Mouse (Mus musculus) MN1 (cell line): ENCODE measurements around the gene Pigq.
A peak's percentile ranks its signal among the peaks of the same experiment; 100 is the strongest.

ENCODE experiments used
- DNase-seq: peaks from one replicate; pipeline ENCODE4 v3.0.0-alpha.2; 2016; ENCODE audit warnings: low spot score

The Pigq gene

DNA sequence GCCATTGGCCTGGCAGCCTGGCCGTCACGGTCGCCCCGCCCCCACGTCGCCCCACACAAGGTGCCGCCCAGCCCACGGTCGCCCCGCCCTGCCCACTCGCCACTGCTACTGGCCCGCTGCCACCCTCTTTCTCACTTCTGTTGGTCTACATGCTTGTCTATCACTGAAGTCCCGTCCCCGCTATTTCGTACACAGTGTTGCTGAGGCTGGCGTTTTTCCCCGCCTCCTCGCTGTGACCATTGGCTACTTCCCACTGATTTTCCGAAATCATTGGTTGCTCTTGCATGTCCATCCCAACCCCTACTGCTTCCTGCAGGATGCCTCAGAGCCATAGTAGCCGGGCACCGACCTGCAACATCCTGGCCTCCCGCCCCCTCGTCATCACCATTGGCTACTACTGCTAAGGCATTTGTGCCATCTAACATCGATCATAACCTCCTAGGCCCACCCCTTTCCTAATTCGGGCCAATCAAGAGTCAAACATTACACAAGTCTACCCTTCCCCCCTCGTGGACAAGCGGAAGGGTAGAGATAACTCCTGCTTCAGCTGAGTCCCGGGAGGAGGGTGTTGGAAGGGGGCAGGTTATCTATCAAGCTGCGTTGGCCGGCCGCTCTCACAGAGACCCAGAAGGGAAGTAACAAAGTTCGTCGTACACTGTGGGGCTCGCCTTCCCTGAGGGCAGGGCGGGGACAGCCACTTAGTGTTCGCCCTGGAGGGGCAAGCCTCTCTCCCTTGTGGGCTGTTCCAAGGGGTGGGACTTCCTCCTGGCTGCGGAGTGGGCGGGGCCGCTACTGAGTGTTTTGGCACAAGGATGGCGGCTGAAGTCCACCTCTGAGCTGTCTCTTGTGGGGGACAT, 24.7 kb downstream of the Pigq start:
- DNase-seq: peak; percentile 98

DNA sequence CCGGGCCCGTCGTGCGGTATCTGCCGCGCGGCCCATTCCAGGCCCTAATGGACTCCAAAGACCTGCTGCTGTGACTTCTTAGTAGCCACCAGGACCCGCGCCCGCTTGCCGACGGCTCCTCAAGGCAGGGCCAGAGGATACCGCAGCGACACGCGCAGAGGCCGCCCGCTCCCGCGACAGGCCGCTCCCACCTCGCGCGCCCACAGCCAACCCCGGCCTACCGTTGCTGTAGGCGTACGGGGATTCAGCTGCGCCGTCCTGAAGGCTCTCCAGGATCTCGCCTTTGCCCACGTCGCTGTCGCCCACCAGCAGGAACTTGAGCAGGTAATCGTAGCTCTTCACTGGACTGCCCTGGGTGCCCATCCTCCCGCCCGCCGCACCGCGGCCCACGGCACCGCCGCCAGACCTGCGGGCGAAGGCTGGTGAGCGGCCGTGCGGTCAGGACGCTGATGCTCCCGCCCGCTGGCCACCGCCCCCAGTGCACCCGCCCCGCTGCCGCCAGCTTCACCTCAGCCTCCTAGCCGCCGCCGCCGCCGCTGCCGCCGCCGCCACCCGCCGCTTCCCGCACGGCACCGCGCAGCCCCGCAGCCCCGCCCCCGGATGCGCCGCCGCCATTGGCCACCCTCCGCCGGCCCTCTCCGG, 25.5 kb downstream of the Pigq start, which contains the start of gene Rab40c:
Gene Rab40c, minus strand, starts transcription at position 584 of the 642 bp plus-strand sequence.
- peak; percentile 59 for DNase-seq

DNA sequence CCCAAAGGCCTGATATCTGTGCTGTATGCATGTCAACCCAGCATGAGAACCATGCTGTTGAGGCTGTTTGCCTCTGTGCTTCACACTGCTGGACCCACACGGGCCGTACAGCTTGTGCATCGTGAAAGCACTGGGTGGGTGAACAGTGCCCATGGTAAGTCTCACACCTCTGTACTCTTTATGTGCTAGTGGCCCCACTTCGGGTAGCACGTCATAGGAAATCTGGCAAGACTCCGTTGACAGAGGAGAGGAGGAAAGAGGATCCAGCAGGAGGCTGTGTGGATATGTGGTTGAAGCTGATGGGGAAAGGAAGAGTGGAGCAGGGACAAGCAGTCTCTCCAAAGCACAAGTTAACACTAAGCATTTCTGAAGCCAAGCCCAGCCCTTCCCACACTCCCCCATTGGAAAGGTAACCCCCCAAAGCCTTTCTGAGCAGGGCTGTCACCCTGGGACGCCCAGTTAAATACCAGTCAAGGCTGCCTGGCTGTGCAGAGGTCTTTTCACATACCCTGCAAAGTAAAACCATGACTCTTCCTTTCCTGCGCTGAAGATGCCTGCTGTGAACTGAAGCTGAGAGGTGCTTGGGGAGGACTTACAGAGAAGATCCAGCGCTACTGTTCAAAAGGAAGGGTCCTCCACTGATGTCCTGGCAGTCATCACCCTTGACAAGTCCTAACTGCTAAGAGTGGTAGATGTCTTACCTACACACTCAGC, 26.5 kb downstream of the Pigq start:
- no peak for DNase-seq

DNA sequence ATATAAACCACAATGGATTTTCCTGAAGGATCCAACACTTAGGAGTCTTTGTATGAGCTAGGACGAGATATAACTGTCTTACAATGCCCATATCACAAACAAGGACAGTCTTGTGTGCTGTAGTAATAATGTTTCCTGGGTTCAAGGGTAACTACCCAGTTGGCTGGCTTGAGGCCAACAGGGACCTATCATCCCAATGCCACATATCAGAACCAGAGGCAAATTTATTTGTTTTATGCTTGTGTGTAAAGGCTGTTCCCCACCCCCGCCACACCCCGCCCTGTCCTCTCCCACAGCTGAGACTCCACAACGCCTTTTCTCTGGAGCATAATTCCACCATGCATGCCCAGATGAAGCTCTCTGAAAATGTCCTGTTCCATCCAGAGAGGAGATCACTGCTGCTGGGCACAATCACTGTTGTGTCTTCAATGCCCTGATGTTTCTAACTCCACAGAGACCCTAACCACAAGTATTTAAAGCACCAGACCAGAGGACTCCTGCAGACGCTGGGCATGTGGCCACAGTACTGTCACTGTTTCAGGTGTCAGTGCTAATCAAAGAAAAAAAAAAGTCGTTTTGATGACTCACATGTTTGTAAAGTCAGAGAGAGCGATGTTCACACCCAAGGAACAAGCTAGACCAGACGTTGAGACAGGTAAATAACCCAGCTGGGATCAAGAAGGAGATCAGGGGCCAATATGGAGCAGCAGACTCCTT, 27.6 kb downstream of the Pigq start:
- no peak for DNase-seq

DNA sequence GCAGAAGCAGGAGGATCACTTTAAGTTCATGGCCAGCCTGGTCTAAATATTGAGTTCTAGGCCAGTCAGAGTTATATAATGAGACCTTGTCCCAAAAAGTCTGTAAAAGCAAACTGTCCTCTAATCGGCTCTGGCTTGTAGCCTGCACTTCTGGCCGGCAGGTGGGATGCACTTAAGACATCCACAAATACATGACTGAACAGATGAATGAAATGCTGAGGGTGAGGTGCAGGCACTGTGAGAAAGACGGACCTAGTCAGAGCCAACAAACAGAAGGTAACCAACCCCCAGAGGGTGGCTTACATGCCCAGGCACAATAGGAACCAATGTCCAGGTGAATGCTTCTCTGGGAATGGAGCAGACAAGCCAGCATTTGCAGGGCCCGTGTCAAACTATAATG, 30.4 kb downstream of the Pigq start:
- no peak for DNase-seq

DNA sequence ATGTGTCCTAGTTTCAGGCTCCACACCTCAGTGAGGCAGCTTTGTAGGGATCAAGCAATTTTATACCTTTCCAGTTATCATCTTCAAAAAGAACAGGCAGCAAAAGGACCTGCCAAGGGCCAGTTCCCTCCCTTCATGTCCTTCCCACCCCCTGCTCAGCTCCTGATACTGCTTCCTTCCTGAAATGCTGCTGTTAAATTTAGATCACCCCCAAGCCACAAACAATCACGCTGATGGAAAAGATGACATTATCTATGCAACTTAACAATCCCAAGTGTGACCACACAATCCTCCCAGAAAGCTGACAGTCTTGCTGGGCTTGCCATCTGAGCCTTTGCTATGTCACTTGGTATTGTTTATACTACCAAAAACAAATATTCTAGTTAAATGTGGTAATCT, 30.9 kb downstream of the Pigq start:
- DNase-seq: no peak

DNA sequence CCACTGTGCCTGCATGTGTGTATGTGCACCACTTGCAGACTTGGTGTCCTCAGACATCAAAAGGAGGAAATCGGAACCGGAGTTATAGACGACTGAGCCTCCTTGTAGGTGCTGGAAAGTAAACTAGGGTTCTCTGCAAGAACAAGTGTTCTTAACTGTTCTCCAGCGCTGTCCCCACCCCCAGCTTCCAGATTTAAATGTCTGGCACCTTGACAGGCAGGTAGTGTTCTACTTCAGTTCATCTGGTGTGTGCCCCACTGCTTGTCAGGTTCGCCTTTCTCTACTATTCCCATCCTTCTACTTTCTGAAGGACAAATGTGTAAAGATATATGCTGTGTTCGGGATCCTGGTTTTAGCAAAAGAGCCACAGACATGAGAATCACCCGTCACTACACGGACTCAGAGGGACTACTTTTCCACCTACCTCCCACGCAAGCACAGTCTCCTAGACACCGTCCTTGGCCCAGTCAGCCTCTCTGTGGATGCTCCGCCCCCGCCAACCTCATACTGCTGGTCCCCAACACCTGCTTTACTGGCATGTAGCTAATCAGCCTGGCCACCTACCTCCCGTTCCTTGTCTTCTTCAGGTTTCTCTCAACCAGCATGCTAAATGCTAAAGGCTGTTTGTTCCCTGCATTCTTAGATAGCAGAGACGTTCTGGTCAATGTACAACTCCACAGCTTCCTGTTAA, 31.4 kb downstream of the Pigq start:
- DNase-seq: no peak

DNA sequence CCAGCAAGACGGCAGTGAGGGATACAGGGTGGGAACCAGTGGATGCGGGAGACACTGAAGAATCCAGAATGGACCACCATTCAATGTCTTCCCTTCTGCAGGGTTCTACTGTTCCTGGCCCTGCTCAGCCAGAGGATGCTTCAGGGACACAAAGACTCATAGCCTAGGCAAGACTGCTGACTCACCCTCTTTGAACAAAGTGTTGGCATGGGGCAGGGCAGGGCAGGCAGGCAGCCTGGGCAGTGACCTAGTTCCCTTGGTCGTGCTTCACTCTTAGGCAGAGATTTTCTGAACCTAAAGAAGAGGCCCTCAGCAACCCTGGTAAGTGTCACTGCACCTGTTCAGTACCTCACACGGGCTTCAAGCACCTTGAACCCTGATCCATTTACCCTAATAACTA, 32.9 kb downstream of the Pigq start:
- peak; percentile 49 for DNase-seq

DNA sequence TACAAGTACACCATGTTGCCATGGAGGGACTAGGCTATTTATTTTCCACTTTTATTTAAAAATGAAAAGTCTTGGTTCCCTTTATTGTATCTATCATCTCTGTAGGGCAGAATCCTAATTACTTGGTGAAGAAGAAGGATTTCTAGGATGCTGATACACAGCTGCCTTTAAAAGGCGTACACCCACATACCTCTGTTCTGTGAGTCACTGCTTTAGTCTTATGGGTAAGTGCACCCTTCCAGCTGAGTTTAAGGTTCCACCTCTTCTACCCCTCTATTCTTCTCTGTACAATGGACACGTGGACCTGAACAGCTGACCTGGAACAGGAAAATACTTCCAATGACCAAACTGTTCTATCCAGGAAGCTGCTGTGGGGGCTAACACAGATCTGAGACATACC, 37.1 kb downstream of the Pigq start:
- no peak for DNase-seq

DNA sequence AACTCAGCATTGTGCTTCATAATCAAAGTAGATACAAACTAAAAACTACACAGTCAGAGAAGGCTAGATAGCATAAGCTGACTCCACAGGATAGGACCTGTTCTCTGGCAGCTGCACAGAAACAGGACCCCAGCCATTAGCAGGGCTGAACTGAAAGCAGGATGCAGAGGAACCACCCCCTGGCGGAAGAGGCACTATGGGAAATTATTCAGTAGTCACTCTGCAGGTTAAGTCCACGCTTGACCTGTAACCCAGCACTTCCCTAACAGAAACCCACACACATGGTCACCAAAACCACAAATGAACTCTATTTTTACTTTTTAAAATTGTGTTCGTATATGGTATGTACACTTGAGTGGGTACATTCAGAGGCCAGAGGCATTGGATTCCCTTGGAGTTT, 41.7 kb downstream of the Pigq start:
- DNase-seq: no peak

DNA sequence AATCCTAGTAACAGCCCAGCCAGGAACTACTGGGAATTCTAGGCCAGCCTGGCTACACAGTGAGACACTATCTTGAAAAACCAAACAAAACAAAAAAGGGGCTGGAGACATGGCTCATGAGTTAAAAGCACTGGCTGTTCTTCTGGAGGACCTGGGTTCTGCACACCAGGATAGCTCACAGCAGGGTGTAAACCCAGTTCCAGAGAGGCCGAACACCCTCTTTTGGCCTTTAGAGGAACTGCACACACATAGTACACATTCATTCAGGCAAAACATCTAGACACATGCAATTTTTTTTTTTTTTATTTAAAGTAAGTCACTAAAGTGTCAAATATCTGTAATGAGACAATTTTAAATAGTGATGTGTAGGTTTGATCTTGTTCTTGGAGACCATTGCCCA, 44.5 kb downstream of the Pigq start:
- DNase-seq: no peak

DNA sequence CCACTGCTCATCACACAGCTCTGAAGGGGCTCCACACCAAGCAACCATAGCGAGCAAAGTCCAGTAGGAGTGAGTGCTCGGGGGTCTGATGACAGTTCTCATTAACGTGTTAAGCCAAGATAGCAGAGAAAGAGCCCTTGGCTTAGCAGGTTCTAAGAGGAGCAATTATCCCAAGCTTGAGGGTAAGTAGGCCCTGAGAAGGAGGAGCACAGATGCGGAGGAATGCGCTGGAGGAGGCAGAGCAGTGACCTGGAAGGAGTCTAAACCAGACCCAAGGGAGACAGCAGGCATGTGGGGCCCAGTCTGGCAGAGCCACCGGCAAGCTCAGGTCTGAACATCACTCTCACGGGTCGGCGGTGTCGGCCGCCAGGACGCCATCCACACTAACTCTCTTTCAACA, 48.8 kb downstream of the Pigq start:
- DNase-seq: no peak

DNA sequence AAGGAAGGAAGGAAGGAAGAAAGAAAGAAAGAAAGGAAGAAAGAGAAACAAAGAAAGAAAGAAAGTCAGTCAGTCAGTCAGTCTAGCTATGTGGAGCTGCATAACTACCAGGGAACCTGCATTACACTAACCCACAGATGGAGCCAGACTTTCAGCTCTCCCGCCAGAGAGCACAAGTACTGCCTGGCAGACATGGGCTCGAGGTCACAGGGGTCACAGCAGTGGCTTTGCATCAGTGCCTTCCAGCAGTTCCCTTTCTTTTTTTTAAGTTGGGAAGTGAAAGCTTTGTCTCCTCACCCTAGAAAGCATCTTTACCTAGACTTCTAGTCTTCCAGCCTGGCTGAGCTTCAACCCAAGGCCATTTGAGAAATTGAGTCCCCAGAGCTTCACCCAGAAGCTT, 49.3 kb downstream of the Pigq start:
- no peak for DNase-seq

DNA sequence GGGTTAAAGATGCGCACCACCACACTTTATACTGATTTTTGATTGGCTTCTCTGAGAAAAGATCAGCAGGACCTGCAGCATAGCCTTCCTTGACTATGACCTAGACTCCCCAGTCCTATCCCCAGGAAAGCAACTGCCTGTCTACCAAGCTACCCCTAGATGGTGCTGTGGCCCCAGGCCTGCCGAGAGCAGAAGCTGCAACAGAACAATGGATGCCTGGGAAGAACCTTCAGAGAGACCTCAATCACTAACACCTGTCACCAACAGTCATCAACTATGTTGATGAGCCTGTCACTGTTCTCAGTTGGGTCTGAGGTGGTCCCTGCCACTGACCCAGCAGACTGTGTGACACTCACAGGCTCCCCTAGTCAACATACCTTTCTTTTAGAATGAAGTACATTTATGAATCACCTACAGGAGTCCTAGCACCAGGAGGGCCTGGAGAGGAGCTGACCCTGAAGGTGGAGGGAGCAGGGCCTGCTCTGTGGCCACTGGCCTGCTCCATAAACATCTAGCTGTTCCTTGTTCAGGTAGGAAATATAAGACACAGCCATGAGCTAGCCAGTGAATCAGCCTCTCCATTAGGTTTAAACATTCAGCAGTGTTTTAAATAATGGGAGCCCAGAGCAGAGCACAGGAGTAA, 50.6 kb downstream of the Pigq start:
- DNase-seq: peak; percentile 77

DNA sequence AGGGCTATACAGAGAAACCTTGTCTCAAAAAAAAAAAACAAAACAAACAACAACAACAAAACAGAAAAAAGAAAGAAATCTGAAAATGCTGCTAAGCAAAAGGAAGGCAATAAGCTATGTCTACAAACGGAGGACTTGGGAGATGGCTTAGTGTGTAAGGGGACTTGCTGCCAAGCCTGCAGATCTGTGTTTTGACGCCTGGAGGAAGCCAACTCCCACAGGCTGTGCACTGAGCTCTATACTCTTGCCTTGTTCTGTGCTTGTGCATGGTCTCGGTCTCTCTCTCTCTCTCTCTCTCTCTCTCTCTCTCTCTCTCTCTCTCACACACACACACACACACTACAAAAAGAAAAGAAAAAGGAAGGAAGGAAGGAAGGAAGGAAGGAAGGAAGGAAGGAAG, 55.9 kb downstream of the Pigq start:
- DNase-seq: no peak

DNA sequence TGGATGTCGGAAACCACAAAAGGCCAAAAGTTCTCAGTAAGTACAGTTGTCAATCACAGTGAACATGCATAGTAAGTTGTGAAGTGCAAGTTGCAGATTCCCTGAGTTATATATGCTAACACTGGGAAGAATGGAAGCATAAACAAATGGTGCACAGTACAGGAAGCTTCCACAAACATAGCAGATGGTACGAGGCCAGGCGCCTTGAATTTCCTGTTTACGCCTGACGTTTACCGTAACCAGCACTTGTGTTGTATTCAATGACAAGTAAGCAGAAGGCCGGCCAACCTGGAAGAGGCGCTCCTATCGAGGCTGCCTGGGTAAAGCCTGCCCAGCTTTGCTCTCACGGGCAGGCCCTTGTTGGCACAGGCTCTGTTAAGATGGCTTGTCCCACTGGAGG, 57.3 kb downstream of the Pigq start:
- no peak for DNase-seq

DNA sequence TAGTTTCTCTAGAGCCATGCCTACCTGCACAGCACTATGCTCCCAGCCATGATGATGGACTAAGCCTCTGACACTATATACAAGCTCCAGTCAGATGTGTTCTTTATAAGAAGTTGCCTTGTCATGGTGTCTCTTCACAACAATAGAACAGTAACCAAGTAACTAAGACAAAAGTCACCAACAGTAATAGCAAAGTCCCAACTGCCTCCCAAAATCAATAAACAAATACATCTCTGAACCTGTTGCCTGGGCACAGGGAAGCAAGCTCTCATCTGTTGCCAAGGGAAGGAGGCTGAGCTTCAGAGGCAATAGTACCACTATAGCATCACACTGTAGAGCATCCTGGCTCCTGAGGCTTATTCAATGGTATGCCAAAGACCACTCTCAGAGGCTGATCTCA, 57.9 kb downstream of the Pigq start:
- DNase-seq: no peak

DNA sequence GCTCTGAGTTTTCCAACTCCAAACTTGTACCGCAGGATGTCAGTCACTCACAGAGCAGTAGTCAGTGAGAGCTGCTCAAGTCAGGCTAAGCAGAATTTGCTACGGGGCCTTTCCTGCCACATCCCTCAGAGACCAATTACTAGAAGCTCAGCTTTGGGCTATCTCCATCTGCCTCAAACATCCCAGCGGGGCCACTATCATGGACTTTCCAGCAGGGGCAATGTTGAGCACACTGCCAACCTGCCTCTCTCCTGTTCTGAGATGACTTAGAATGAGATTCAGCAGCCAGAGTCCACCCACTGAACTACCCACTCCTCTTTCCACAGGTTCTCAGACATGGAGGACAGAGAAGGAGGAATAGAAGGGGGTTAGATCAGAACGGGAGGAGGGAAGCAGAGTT, 59.1 kb downstream of the Pigq start:
- DNase-seq: peak; percentile 42

DNA sequence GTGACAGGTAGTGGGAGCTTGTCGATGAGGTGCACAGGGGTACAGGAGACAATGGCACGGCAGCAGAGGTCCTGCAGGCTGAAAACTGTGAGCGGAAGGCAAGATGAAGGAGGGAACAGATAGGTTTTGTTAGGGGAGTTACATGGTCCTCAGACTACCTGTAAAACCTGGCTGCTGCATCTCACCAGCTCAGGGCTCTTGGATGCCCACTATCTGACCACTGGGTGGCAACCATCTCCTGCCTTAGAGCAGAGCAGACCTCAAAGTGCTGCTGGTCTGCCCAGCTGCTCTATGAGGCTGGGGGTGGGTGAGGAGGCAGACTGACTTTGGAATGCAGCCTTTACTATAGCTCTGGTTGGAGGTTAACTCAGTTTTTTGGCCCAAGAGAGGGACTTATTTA, 60.9 kb downstream of the Pigq start:
- no peak for DNase-seq

DNA sequence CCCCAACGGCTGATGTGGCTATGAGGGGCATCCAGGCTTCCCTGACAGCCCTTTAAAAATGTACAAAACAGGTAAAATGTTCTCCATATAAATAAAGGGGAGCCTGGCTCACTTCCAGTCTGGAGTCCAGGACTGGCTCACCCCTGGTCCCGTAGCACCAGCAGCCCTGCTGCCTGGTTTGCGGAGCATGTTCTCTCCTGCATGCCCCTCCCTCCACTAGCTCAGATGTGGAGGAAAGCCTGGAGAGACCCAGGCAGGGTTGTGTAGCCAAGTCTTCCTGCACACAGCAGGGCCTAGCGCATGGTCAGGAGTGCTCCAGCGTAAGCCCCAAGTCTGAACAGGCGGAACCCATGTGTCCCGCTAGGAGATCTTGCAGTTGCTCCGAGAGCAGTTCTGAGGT, 61.5 kb downstream of the Pigq start:
- DNase-seq: no peak

DNA sequence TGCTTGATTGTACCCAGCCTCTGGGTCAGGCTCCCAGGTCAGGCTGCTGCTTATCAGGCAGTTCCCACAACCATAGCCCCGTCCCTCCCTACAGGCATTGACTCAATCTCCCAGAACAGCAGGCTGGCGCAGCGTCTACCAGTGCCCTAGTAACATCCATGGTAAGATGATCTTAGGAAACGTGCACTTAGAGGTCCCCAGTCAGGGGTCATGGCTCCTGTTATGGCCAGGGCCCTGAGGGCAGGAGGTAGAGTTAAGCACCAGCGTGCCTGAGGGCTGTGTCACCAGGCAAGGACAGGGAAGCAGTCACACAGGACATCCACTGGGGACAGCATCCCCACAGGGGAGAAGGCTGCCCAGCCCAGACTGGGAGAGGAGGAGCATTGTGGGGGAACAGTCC, 62.4 kb downstream of the Pigq start:
- no peak for DNase-seq
